Comparison of ENCODE assay signal across 8 mouse cellular contexts in the genomic region with DNA sequence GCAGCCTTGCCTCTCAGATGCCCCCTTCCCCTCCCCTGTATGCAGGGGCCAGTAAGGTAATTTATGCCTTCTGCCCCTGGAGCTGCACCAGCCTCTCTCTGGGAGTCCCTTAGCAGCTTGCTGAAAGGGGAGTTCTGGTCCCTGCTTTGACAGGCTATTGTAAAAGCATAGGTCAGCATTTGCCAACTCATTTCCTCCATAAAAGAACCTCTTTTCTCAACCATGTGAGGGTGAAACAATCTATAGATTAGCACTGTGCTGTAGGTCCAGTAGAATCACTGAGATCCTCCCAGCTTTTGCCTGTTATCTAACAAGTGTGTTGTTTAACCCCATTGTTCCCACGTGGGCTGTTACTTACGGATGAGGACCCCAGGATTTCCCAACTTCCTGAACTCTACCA. TPM values are rescaled to one million over a fixed set of nuclear protein-coding genes. Genes with fewer than 3 reads are reported as not detected.
DNase-seq lines count a peak whose midpoint lies in the region; ATAC-seq and TF ChIP-seq lines count a peak whose summit lies in the region.

No protein-coding gene starts in this region.

- peak overlapping the region; percentile 99 for H3K4me3 ChIP-seq in cerebellum, adult 2 months (replicated peaks; ENCODE audit: insufficient read depth, low read depth, low read length)
- peak overlapping the region; percentile 80 for H3K4me3 ChIP-seq in hindbrain, embryonic 11.5 days (ENCODE audit: low read depth, low read length)
- peak overlapping the region; percentile 81 for H3K4me3 ChIP-seq in midbrain, embryonic 12.5 days

- no peaks in the 10 kb centered on the region for H3K27me3 ChIP-seq in cerebellum, adult 2 months (ENCODE audit: control insufficient read depth, insufficient read depth, low read length)
- no peaks in the 10 kb centered on the region for H3K27me3 ChIP-seq in hindbrain, embryonic 11.5 days (ENCODE audit: control insufficient read depth, insufficient read depth, low read length)
- H3K27me3 ChIP-seq in midbrain, embryonic 12.5 days, result peaks cover 40% of the 10 kb centered on the region

- H3K9ac ChIP-seq in hindbrain, embryonic 11.5 days (ENCODE audit: low read depth, low read length), result no peak overlapping the region
- H3K9ac ChIP-seq in midbrain, embryonic 12.5 days (replicated peaks), result no peak overlapping the region

- H3K27ac ChIP-seq in cerebellum, adult 2 months (ENCODE audit: insufficient read depth, low read length), result peak overlapping the region; percentile 40
- no peak overlapping the region for H3K27ac ChIP-seq in hindbrain, embryonic 11.5 days (ENCODE audit: low read depth, low read length)
- H3K27ac ChIP-seq in midbrain, embryonic 12.5 days (replicated peaks), result 0 out of 2 replicates have a peak overlapping the region, but pooled peaks have one; percentile 94

- DNase-seq in cerebellum, adult 2 months, result no peak
- no peak for DNase-seq in cerebellum, adult 9-10 months
- peak; percentile 13 for DNase-seq in 416B (ENCODE audit: low read depth)
- DNase-seq in hindbrain, embryonic 11.5 days (ENCODE audit: low spot score), result no peak
- DNase-seq in layer of hippocampus, adult 18-20 months (ENCODE audit: low spot score in 2 of 2), result no peak
- no peak for DNase-seq in embryo, embryonic 11 days
- DNase-seq in left cerebral cortex, postnatal 14 days (ENCODE audit: low spot score in 2 of 2), result no peak

- no peak for ATAC-seq in hindbrain, embryonic 11.5 days (ENCODE audit: low FRiP score)
- ATAC-seq in midbrain, embryonic 12.5 days (ENCODE audit: low FRiP score, low read depth), result no peak

- H3K4me1 ChIP-seq in cerebellum, adult 2 months (ENCODE audit: control insufficient read depth, insufficient read depth, low read length), result peaks cover 4% of the 10 kb centered on the region; the same call in 1 of the 2 replicates
- 0 out of 2 replicates have a peak, but pooled peaks cover 3% of the 10 kb centered on the region for H3K4me1 ChIP-seq in hindbrain, embryonic 11.5 days (replicated peaks; ENCODE audit: control insufficient read depth, insufficient read depth, low read length)
- H3K4me1 ChIP-seq in midbrain, embryonic 12.5 days, result peaks cover 36% of the 10 kb centered on the region

- H3K4me2 ChIP-seq in hindbrain, embryonic 11.5 days (replicated peaks; ENCODE audit: low read depth, low read length), result peak overlapping the region; percentile 99
- H3K4me2 ChIP-seq in midbrain, embryonic 12.5 days (replicated peaks), result peak overlapping the region; percentile 99

- TF ChIP-seq CTCF in cerebellum, adult 2 months (IDR thresholded peaks at IDR 0.05; ENCODE audit: borderline replicate concordance, insufficient read depth, low read depth, low read length), result no peak

- H3K36me3 ChIP-seq in hindbrain, embryonic 11.5 days (ENCODE audit: control insufficient read depth, insufficient read depth, low read length), result no peaks in the 10 kb centered on the region
- H3K36me3 ChIP-seq in midbrain, embryonic 12.5 days, result peaks cover 9% of the 10 kb centered on the region

- TF ChIP-seq POLR2A in cerebellum, adult 2 months (IDR thresholded peaks at IDR 0.05; ENCODE audit: borderline replicate concordance, insufficient read depth, low read length), result no peak

- no peaks in the 10 kb centered on the region for H3K9me3 ChIP-seq in hindbrain, embryonic 11.5 days (ENCODE audit: control insufficient read depth, low read length)
- no peaks in the 10 kb centered on the region for H3K9me3 ChIP-seq in midbrain, embryonic 12.5 days

- WGBS in cerebellum, adult 2 months, result 59% methylated on average over 2 of the region's 2 CpGs
- 42% methylated on average over 2 of the region's 2 CpGs for WGBS in hindbrain, embryonic 11.5 days
- 35% methylated on average over 2 of the region's 2 CpGs for WGBS in midbrain, embryonic 12.5 days

- intact Hi-C loops in left cerebral cortex, postnatal 14 days (cut with DNase I), result loop anchor here (10.0 kb wide), 1 partner anchor 311 kb away; no protein-coding TSS in a partner anchor

RNA-seq across cellular contexts. Expression of a gene that starts 2.5 kb away (rescaled TPM):
- 51.6 and 58.0 TPM in 2 replicates for polyA plus RNA-seq in cerebellum, adult 2 months (2012; rRNA removed)
- 4.5 and 4.7 TPM in 2 replicates for polyA plus RNA-seq in hindbrain, embryonic 11.5 days (2014; fragmentation: Nextera tagmentation; extraction: Ambion mirVana)
- polyA plus RNA-seq in midbrain, embryonic 12.5 days (2016; fragmentation: Nextera tagmentation; extraction: Ambion mirVana), result 3.8 TPM in 2 replicates
- 100 to 1,000 TPM in 1 of 2 experiments, 10 to 100 TPM in 1; 97.7 to 101 TPM for total RNA-seq in layer of hippocampus, adult 18-20 months (2021)
- total RNA-seq in left cerebral cortex, postnatal 14 days (2021), result 10 to 100 TPM; 85.2 to 95.7 TPM
